Mouse (Mus musculus) frontal cortex, adult 2 months (tissue): ENCODE data around the gene Trip6. TPM values are rescaled to one million over a fixed set of nuclear protein-coding genes. Genes with fewer than 3 reads are reported as not detected.

ENCODE experiments used
- DNase-seq, 2 experiments: peaks; one replicate each; pipeline ENCODE4 v3.0.0; 2022; ENCODE audit warnings: low spot score in 1 of 2; ENCODE audit errors: extremely low spot score in 1 of 2
- polyA plus RNA-seq: library from polyadenylated mRNA; depleted of rRNA; stranded (reverse); fragments of >200 nt; gene quantifications from 2 replicates; pipeline ENCODE4 v1.2.3, GENCODE M21; 2012; rRNA removed

The Trip6 gene
- 8.5 and 9.0 TPM in 2 replicates for polyA plus RNA-seq

DNA sequence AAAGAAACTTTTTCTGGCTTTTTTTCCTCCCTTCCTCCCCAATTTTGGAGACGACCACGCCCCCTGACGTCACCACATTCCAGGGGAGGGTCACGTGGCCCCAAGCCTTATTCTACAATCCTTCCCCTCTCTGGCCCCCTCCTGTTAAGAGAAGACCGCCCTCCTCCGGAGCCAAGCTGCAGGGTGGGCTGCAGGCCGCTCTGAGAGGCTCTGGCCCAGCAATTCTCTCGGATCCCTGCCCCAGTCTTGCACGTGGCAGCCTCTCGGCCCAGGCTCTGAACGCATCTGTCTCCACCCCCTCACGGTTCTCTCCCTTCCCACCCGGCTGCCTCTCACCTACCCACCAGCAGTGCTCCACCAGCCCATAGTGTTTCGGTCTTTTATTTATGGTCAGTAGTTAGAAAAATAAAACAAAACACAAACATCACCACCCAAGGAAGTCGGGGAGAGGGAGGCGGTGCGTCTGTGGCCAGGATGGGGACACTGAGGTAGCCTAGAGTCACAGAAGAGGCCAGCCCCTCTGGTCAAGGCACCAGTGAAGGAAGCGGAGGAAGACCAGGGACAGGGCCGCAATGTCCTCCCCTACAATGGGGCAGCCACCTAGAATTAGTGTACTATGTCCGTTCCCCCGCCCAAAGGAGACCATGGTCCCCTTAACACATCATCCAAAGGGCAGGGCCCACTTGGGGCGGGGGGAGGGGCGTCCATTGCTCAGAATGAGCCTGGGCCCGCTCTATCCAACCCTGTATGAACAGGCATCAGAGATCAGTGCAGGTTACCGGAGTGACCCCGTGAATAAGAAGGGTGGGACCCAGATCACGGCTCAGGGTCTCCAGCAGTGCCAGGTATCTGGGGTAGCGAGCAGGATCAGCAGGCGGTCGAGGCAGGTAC is at the start of gene Trip6:
Gene Trip6, minus strand, starts transcription at position 212 of the 891 bp plus-strand sequence.
- peak in 1 of 2 experiments; percentile 63 for DNase-seq

DNA sequence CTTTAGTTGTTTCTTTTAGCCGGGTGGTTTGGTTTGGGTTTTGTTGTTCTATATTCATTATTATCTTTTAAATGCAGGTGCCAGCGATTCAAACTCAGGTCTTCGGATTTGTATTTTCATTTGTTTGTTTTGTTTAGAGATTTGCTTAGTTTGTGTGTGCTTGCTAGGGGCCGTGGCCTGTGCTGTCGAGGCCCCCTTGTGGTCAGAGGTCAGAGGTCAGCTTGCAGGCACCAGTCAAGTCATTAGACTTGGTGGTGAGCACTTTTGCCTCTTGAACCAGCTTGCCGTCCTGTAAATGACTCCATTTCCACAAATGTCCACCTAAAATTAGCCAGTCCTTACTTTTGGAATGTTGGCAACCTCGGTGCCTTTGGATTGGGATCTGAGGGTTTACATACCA is 44.2 kb upstream of the Trip6 start:
- no peak for DNase-seq

DNA sequence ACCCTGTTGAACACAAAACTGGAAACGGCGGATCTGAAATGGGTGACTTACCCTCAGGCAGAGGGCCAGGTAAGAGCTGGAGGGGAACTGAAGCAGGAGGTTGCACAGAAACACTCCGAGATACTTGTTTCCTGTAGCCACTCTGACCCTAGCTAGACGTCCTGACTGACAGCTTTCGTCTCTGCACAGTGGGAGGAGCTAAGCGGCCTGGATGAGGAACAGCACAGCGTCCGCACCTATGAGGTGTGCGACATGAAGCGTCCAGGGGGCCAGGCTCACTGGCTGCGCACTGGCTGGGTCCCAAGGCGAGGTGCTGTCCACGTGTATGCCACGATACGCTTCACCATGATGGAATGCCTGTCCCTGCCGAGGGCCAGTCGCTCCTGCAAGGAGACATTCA is 39.9 kb upstream of the Trip6 start:
- no peak for DNase-seq

DNA sequence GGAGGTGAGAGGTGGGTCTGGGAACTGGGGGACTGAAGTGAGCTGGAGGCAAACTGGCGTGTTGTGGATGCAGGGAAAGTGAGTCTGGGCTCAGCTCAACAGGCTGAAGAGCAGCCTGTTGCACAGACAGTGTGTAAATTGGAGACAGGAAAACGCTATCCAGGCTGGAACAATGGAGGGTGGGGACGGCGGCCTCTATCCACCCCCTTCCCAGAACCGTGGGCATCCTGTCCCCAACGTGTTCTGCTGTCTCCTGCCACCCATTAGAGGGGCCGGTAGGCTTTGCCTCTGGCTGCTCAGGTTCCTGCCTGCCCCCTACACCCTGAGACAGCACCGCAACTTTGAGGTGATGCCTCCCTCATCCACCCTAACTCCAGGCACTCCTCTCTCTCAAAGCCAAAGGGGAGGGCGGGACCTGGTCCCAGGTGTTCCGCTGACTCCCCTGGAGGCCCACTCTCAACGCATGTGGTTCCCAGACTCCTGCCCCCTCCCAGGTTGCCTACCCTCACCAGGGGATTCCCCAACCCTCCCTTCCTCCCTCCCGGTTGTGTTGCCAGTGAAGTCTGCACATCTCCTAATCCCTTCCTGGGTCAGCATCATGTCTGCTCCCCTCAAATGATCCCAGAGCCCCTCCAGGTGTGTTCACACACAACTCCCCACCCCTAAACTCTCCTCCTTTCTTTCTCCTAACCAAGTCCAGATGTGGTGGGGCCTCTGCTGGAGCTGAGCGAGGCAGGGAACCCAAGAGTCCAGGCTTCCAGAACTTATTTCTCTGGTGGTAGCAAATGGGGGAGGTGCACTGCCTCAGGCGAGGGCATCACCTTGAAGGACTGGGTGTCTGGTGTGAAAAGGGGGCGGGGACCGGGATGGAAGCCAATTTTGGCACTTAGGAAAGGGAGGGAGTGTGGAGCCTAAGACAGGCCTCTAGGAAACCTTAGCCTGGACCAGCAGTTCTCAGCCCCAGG is 38.1 kb upstream of the Trip6 start:
- no peak for DNase-seq

GRCm38 (mm10) chr5:137351394-137351793 is 37.2 kb upstream of the Trip6 start:
- no peak for DNase-seq

DNA sequence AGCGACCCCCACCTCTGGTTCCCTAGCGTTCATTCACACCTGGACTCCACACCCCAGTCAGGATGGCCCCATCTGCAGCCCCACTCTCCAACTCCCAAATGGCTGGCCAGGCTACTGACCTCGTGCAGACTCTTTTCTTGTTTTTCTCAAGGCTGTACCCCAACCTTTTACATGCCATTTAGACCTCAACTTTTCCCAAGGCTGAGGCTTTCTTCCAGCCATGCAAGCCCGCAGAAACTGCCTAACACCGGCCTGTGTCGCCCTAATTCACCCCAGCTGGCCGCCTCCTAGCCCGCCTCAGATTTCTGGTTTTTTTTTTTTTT is 36.8 kb upstream of the Trip6 start:
- no peak for DNase-seq

DNA sequence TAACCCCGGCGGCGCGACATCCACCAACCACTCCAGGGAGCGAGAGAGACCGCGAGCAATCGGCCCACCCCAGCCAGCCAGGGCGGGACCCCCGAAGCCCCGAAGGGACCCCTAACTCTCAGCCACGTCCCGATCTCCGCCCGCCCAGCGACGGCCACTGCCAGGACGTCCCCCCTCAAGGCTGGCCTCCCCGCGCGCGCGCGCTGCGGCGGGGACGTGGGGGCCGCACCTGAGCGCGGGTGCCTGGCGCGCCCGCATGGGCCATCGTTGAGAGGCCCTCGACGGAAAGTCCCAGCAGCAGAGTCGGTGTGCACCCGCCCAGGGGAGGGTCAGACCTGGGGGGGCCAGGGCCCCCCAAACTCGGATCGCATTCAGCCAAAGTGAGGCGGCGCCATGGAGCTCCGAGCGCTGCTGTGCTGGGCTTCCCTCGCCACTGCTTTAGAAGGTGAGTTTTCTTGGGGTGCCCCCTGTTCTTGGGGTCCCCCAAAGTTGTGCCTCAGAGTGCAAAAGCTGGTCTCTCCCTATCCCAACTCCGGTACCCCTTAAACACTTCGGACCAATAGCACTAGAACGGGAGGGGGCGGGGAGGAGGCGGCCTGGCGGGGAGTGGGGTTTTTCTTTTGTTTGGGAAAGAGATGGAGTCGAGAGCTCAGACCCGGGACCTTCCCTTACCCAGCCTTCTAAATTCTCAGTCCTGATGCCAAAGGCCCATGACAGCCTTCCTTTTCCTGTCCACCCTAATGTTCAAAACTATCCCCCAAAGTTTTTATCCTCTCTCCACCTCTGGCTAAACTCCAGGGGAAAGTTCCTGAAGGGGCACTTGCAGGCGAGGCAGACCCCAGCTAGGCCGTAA is 36.2 kb upstream of the Trip6 start:
- no peak for DNase-seq

DNA sequence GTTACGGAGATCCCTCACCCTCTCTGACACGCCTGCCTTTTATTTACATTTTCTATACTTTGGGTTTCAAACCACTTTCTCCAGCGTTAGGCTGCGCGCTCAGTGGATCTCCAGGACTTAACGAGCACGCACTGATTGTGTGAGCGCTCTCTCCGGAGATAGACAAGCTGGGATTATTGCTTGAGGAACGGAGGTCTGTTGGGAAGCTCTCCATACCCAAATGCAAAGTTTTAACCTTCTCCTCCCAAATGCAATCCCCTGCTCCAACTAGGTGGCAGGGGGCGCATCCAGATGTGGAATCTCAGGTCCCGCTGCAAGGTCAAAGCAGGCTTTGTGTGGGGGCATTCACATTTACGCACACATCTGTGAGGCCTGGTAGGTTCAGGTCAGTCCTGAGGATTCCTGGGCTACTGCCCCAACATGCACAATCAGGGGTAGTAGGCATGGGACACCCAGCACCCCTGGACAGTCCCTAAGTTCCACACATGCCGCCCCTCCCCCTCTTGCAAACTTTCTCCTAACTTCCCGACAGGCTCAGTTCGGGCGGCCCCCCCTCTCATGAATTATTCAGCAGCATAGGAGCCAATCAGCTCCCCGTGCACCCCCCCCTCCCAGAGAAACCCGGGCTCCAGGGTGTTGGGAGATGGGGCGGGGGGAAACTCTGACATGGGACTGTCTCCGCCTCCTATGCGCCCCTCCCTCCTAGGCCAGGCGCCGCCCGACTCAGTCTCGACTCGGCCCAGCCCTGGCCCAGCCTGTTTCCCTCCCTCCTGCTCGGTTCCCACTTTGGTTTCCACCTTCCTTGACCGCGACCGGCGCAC is 35.4 kb upstream of the Trip6 start, which contains the start of gene Ephb4:
Gene Ephb4, plus strand, starts transcription at position 726 of the 821 bp plus-strand sequence.
- DNase-seq = peak; percentile 47 to 51

DNA sequence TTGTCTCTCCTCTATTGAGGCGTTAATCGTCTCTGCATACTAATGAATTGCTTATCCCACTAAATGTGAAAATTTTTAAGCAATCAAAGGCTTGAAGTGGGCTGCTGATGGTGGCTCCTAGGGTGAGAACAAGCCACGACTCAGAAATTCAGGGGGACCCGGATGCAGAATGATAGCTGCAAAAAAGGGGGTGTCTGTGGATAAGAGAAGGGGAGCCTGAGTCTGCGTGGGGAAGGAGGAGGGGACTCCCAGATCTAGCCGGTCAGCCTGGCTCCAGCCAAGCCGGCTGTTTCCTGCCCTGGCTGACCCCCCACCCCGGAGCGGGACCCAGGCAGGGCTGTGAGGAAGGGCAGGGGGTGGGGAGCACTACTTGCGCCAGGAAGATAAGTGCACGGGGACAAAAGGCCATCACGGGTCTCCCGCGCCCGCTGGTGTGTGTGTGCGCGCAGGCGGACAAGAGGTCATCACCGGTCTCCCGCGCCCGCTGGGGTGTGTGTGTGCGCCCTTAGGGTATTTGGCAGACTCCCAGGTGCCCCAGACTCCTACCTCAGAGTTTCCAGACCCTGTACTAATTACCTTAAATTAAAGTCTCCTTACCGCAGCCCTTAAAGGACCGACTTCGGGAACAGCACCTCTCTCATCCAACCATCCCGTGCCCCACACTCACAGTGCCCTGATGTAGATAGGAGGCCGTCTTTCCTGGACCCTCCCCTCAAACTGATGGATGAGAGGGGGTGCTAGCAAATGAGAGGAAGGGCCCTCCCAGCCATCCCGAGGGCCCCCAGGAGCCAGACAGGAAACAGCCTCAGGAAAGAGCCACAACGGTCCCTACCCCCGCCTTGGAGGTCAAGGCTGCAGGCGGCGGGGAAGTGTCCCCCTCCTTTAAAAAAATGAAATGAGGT is 34.5 kb upstream of the Trip6 start:
- DNase-seq = no peak

DNA sequence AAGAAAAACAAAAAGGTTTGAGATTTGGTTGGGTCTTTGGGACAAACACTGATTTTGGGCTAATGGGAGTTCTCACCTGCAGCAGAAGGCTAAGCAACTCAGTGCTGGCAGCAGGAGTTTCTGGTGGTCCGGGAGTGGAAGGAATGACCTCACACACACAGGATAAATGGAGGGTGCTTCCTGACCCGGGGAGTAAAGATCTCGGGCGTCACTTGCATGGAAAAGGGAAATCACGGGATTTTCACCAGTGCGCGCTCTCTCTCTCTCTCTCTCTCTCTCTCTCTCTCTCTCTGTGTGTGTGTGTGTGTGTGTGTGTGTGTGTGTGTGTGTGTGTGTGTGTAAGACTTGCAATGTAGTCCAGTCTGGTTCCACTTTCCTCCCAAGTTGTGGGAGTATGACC is 33.7 kb upstream of the Trip6 start:
- no peak for DNase-seq

DNA sequence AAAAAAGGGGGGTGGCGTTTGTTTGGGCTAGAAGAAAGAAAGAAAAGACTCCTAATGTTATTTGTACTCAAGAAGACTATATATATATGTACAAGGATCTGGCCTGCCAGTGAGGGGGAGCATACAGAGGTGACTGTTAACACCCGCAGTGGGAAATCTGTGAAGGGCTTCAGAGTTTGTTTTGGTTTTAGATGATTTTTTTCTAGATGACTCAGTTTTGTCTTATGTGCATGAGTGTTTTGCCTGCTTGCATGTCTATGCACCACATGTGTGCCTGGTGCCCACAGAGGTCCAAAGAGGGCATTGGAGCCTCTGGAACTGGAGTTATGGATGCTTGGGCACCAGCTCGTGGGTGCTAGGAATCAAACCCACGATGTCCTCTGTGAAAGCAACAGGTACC is 32.8 kb upstream of the Trip6 start:
- DNase-seq = no peak

DNA sequence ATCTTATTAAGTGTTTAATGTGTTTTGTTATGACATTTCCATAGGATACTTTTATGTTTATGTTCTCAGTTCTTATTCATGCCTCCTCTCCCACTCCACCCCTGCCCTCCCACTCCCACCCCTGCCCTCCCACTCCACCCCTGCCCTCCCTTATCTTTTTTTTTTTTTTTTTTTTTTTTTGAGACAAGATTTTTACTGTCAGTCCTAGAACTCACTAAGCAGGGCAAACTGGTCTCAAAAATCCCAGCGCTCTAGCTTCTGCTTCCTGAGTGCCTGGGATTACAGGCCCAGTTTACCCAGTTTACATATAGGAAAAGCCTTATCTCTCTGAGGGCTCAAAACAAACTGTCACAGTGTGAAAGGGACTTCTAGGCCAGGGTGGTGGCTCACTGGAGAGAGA is 32.2 kb upstream of the Trip6 start:
- DNase-seq = no peak

DNA sequence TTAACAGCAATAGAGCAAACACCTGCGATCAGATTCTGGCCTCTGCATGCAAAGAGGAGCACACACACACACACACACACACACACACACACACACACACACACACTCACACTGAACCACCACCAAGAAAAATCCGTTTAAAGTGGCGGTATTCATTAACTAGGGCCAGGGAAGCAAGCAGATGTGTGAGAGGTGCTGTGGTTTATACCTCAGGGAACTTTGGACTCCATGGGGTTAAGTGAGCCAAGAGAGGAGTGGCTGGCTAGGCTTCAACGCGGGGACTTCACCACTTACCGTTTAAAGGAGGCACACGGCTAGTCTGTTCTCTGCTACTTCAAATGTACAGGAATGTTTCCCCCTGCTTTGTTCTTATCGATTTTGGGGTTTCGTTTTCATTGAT is 31.6 kb upstream of the Trip6 start:
- no peak for DNase-seq

GRCm38 (mm10) chr5:137343869-137344268 is 29.7 kb upstream of the Trip6 start:
- DNase-seq = no peak

DNA sequence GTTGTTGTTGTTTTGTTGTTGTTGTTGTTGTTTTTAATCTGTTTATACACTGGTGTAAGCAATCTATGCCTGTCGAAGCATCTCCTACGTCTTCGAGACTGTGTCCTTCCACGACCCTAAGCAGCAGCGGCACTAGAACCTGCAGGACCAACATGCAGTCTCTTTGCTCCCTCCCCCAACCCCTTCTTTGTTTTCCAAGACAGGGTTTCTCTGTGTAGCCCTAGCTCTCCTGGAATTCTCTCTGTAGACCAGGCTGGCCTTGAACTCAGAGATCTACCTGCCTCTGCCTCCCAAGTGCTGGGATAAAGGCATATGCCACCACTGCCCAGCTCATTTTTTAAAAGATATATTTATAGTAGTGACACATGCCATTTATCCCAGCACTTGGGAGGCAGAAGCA is 29.2 kb upstream of the Trip6 start:
- no peak for DNase-seq

- DNase-seq = no peak
Measured at GRCm38 (mm10) chr5:137342407-137343012, 28.3 kb upstream of the Trip6 start.

GRCm38 (mm10) chr5:137340222-137340621 is 26.0 kb upstream of the Trip6 start:
- no peak for DNase-seq

GRCm38 (mm10) chr5:137339290-137339979 is 25.2 kb upstream of the Trip6 start:
- DNase-seq = no peak
